Mouse (Mus musculus) heart, postnatal 0 days (tissue): ENCODE measurements around the gene Pdpn. TPM values are rescaled to one million over a fixed set of nuclear protein-coding genes. Genes with fewer than 3 reads are reported as not detected.
A peak's percentile ranks its signal among the peaks of the same experiment; 100 is the strongest.

Experiments
- ATAC-seq: fragments of 200-750 bp; cut with Nextera tagmentation; 2 replicates; pipeline ENCODE4 v1.8.0; 2017; ENCODE audit warnings: low read depth, moderate number of reproducible peaks, moderate library complexity; ENCODE audit not compliant: insufficient read depth
- DNase-seq: peaks from one replicate; pipeline ENCODE4 v3.0.0-alpha.2; 2016; ENCODE audit warnings: low spot score
- H3K27ac ChIP-seq: fragments of 300-500 bp; sonication (generic); 2 replicates; pipeline ENCODE4 v1.5.1; 2014; ENCODE audit warnings: low read depth, mild to moderate bottlenecking
- H3K27me3 ChIP-seq: fragments of 300-500 bp; sonication (generic); 2 replicates; pipeline ENCODE4 v1.6.1; 2014; ENCODE audit warnings: low read length, mixed read lengths; ENCODE audit not compliant: control insufficient read depth, insufficient read depth
- H3K36me3 ChIP-seq: fragments of 300-500 bp; sonication (generic); replicated peaks from 2 replicates; pipeline ENCODE4 v1.6.1; 2014; ENCODE audit warnings: low read length, mixed read lengths; ENCODE audit not compliant: control insufficient read depth, insufficient read depth
- H3K4me1 ChIP-seq: fragments of 300-500 bp; sonication (generic); 2 replicates; pipeline ENCODE4 v1.6.1; 2014; ENCODE audit warnings: antibody characterized with exemption; ENCODE audit not compliant: control insufficient read depth, insufficient read depth
- H3K4me2 ChIP-seq: fragments of 300-500 bp; sonication (generic); 2 replicates; pipeline ENCODE4 v1.6.1; 2014; ENCODE audit warnings: low read depth, mild to moderate bottlenecking, low read length, moderate library complexity
- H3K4me3 ChIP-seq: fragments of 300-500 bp; sonication (generic); 2 replicates; pipeline ENCODE4 v1.5.1; 2014; ENCODE audit warnings: low read depth, low read length
- H3K9ac ChIP-seq: fragments of 300-500 bp; sonication (generic); replicated peaks from 2 replicates; pipeline ENCODE4 v1.6.1; 2014; ENCODE audit warnings: low read depth, low read length, mixed read lengths
- H3K9me3 ChIP-seq: fragments of 300-500 bp; sonication (generic); replicated peaks from 2 replicates; pipeline ENCODE4 v1.6.1; 2016; ENCODE audit warnings: low read length; ENCODE audit not compliant: control insufficient read depth
- CTCF ChIP-seq: IDR thresholded peaks from 2 replicates; pipeline ENCODE4 v1.5.1; 2016; ENCODE audit warnings: antibody characterized with exemption, control low read depth, low read depth
- EP300 ChIP-seq: IDR thresholded peaks from 2 replicates; pipeline ENCODE4 v1.6.1; 2016; ENCODE audit warnings: antibody characterized with exemption, low read depth
- WGBS: fragments of 180-500 bp; shearing (Covaris S2); extraction: QIAGEN DNeasy Blood & Tissue Kit; methylation state at CpG from one replicate; pipeline ENCODE4 v1.1.7; 2014; 5-methylcytosine and 5-hydroxymethylcytosine counted together
- polyA plus RNA-seq: library from polyadenylated mRNA; unstranded; fragments of >200 nt; fragmentation: Nextera tagmentation; extraction: Ambion mirVana; gene quantifications from 2 replicates; pipeline ENCODE4 v1.2.1, GENCODE M21; 2015
- total RNA-seq: library from RNA; depleted of rRNA; stranded (reverse); fragments of >200 nt; gene quantifications from 2 replicates; pipeline ENCODE4 v1.2.3, GENCODE M21; 2014; ENCODE audit warnings: low replicate concordance

Pdpn gene
- total and polyA plus RNA-seq, 2 experiments from 2014 or later = 6.8 to 13.6 TPM

- no peaks in the 10 kb centered on the region for H3K9me3 ChIP-seq
- DNase-seq = no peak
- no peak overlapping the region for H3K9ac ChIP-seq
- H3K4me2 ChIP-seq = no peak overlapping the region
- no peak overlapping the region for H3K4me3 ChIP-seq
- H3K36me3 ChIP-seq = no peaks in the 10 kb centered on the region
- no peak overlapping the region for H3K27ac ChIP-seq
- no peaks in the 10 kb centered on the region for H3K4me1 ChIP-seq
- TF ChIP-seq CTCF (no peak), EP300 (no peak)
- no peaks in the 10 kb centered on the region for H3K27me3 ChIP-seq
- 85% methylated on average over 4 of the region's 4 CpGs for WGBS
- no peak for ATAC-seq
Measured at GRCm38 (mm10) chr4:143305031-143305430, 5.7 kb upstream of the Pdpn start.

- H3K27ac ChIP-seq = no peak overlapping the region
- DNase-seq (no peak), ATAC-seq (no peak)
- H3K9me3 ChIP-seq = no peaks in the 10 kb centered on the region
- 0 out of 2 replicates have a peak, but pooled peaks cover 7% of the 10 kb centered on the region for H3K27me3 ChIP-seq
- no peak overlapping the region for H3K4me3 ChIP-seq
- H3K4me1 ChIP-seq = 0 out of 2 replicates have a peak, but pooled peaks cover 5% of the 10 kb centered on the region
- no peaks in the 10 kb centered on the region for H3K36me3 ChIP-seq
- no peak overlapping the region for H3K4me2 ChIP-seq
- TF ChIP-seq CTCF = no peak
- no peak for TF ChIP-seq EP300
- WGBS = 53% methylated on average over 11 of the region's 11 CpGs
- no peak overlapping the region for H3K9ac ChIP-seq
Measured at GRCm38 (mm10) chr4:143302279-143302890, 3.0 kb upstream of the Pdpn start.

GRCm38 (mm10) chr4:143301875-143302274 lies 2.5 kb upstream of the Pdpn start:
- Histone ChIP-seq H3K9me3 (no peaks in the 10 kb centered on the region), H3K4me2 (no peak overlapping the region), H3K4me1 (0 out of 2 replicates have a peak, but pooled peaks cover 5% of the 10 kb centered on the region), H3K27me3 (0 out of 2 replicates have a peak, but pooled peaks cover 7% of the 10 kb centered on the region), H3K36me3 (no peaks in the 10 kb centered on the region), H3K4me3 (no peak overlapping the region), H3K9ac (no peak overlapping the region), H3K27ac (no peak overlapping the region)
- TF ChIP-seq CTCF (no peak), EP300 (no peak)
- no peak for ATAC-seq
- no peak for DNase-seq
- 62% methylated on average over 4 of the region's 4 CpGs for WGBS

- no peak overlapping the region for H3K9ac ChIP-seq
- H3K4me2 ChIP-seq = no peak overlapping the region
- H3K36me3 ChIP-seq = no peaks in the 10 kb centered on the region
- H3K27me3 ChIP-seq = 0 out of 2 replicates have a peak, but pooled peaks cover 7% of the 10 kb centered on the region
- no peaks in the 10 kb centered on the region for H3K9me3 ChIP-seq
- WGBS = 46% methylated on average over 5 of the region's 5 CpGs
- no peak for DNase-seq
- no peak overlapping the region for H3K4me3 ChIP-seq
- 0 out of 2 replicates have a peak, but pooled peaks cover 5% of the 10 kb centered on the region for H3K4me1 ChIP-seq
- ATAC-seq = no peak
- TF ChIP-seq CTCF = no peak
- TF ChIP-seq EP300 = no peak
- H3K27ac ChIP-seq = no peak overlapping the region
Measured at GRCm38 (mm10) chr4:143301042-143301441, 1.7 kb upstream of the Pdpn start.

- Histone ChIP-seq H3K27me3 (0 out of 2 replicates have a peak, but pooled peaks cover 7% of the 10 kb centered on the region), H3K9me3 (no peaks in the 10 kb centered on the region), H3K9ac (no peak overlapping the region), H3K27ac (no peak overlapping the region), H3K36me3 (no peaks in the 10 kb centered on the region), H3K4me1 (0 out of 2 replicates have a peak, but pooled peaks cover 5% of the 10 kb centered on the region), H3K4me2 (peak overlapping the region; percentile 70; the same call in 1 of the 2 replicates), H3K4me3 (no peak overlapping the region)
- DNase-seq (no peak), ATAC-seq (no peak)
- TF ChIP-seq EP300 (no peak), CTCF (no peak)
- WGBS = 21% methylated on average over 12 of the region's 12 CpGs
Measured at GRCm38 (mm10) chr4:143300113-143300688, 837 bp upstream of the Pdpn start.
